Mouse (Mus musculus) heart, postnatal 10 days (tissue): ENCODE data around the gene Sp7. TPM values are rescaled to one million over a fixed set of nuclear protein-coding genes. Genes with fewer than 3 reads are reported as not detected.
"Not testable (repeated sequence)": the region's sequence is repeated elsewhere in the genome, so short reads cannot be mapped to it uniquely, and the experiment has no call there.

Experiments used
- DNase-seq, 2 experiments: peaks; one replicate each; pipeline ENCODE4 v3.0.0; 2021
- intact Hi-C: fragments of 180-260 bp; cut with DNase I; formaldehyde crosslinking; loops from one replicate; pipeline ENCODE4 v1.15.1; 2025
- total RNA-seq, 2 experiments: library from RNA; stranded (reverse); gene quantifications; 2 replicates each; pipeline ENCODE4 v1.2.3; 2021

Gene Sp7
- total RNA-seq, 2 experiments from 2014 or later: not detected

DNA sequence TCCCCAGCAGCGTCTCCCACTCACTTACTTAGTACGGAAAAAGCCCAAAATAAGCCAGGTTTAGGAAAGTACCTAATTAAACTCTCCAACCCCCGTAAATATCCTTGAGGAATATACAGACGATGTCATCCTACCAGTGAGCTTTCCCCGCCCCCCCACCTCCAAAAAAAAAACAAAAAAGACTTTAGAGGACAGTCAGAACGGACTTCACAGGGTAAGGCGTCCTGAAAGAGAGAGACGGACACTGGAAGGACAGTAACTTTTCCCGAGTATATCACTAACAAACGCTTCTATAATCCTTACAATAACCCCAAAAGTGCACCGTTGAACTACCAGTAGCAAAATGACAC lies 16.1 kb downstream of the Sp7 start:
- no peak for DNase-seq
- intact Hi-C loops: loop anchor here (2.0 kb wide), 1 partner anchor 26 kb away; no protein-coding TSS in a partner anchor

GRCm38 (mm10) chr15:102350138-102350941 lies 16.6 kb downstream of the Sp7 start, which contains the start of gene Aaas:
Aaas (minus strand) TSS chr15:102350771.
- intact Hi-C loops: loop anchor here (2.0 kb wide), 1 partner anchor 26 kb away; no protein-coding TSS in a partner anchor
- DNase-seq: peak; percentile 97 to 98

DNA sequence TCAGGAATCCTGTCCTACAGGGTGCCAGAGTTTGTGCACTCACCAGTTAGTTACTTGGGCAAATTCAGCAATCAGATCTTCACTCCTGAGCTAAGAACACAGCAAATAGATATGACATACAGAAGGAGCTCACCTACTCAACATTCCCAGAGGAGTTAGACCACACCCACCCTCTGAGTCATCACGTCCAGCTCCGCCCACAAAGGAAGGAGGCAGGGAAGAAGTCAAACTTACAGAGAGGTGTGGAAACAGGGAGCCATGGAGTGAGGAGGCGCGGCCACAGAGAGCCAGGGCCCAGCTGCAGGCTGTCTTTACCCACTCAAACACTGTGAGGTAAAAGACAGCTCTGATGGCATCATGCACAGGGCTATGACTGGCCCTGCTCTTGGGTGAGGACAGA lies 20.5 kb downstream of the Sp7 start:
- DNase-seq: no peak
- intact Hi-C loops: no loop called here

DNA sequence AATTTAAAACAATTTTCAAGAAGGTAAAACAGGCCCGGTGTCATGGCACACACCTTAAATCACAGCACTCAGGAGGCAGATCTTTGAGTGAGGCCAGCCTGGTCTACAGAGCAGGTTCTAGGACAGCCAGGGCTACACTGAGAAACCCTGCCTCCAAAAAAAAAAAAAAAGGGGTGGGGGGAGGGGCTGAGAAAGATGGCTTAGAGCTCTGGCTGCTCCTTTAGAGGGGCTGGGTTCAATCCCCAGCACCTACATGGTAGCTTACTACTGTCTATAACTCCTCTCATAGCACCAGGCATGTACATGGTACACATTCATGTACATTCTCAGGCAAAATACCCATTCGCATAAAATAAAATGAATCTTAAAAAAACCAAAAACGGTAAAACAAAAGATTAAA lies 22.5 kb downstream of the Sp7 start:
- no peak for DNase-seq
- intact Hi-C loops: no loop called here

DNA sequence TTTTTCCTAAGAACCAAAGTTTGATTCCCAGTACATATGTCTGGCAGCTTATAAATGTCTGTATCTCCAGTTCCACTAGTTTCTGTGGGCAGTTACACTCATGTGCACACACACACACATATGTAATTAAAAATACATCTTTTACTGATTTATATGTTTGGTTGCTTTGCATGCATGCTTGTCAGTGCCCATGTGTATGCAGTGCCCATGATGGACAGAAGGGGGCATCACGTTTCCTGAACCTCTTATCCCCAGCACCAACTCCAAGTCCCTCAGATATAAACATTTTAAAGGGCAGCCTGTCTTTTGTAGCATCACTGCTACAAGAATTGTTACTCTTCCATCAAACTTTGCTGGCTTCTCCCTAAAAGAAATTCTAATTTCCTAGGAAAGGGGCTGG lies 25.4 kb downstream of the Sp7 start:
- intact Hi-C loops: no loop called here
- peak; percentile 42 to 75 for DNase-seq

DNA sequence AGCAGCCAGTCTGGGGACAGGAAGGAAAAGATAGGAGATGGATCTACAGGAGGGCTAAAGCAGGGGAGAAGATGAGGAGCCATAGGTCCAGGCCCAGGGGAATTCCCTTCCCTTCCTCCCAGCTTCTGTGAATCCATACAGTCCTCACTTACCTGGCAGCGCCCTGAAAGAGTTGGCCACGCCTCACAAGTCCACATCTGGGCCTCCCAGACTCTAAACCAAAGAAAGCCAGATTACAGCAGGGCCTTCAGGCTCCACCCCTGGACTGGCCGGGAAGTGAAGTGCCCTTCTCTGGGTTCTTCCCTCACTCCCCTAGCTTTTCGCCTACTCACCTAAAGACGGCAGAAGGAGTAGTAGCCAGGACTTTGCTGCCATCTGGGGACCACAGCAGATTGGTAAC lies 27.4 kb downstream of the Sp7 start:
- DNase-seq: no peak
- intact Hi-C loops: no loop called here

DNA sequence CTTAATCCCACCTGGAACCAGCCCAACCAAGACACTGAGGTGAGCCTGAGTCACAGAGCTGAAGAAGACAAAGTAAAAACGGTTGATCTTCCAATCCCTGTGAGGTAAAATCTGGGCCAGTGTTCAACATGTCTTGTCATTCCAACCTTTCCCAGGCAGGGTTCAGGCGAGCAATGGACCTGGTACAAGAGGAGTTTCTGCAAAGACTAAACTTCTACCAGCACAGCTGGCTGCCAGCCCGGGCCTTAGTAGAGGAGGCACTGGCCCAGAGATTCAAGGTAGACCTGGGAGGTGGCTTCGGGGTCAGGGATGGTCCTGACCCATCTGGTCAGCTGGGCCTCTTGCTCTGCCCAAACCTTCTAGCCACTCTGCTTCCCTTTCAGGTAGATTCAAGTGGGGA lies 30.0 kb downstream of the Sp7 start:
- intact Hi-C loops: no loop called here
- no peak for DNase-seq

DNA sequence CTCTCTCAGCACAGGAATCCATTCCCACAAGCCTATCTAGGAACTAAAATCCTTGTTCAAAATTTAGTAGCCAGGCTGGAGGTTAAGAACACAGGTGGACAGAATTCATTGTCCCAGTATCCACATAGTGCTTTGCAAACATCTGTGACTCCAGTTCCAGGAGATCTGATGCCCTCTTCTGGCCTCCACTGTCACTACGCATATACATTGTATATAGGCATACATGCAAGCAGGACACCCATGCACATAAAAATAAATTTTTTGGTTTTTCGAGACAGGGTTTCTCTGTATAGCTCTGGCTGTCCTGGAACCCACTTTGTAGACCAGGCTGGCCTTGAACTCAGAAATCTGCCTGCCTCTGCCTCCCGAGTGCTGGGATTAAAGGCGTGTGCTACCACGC lies 31.1 kb downstream of the Sp7 start:
- intact Hi-C loops, DNase-seq: not testable (repeated sequence)

GRCm38 (mm10) chr15:102335254-102335653 lies 31.7 kb downstream of the Sp7 start:
- DNase-seq: no peak
- intact Hi-C loops: no loop called here

DNA sequence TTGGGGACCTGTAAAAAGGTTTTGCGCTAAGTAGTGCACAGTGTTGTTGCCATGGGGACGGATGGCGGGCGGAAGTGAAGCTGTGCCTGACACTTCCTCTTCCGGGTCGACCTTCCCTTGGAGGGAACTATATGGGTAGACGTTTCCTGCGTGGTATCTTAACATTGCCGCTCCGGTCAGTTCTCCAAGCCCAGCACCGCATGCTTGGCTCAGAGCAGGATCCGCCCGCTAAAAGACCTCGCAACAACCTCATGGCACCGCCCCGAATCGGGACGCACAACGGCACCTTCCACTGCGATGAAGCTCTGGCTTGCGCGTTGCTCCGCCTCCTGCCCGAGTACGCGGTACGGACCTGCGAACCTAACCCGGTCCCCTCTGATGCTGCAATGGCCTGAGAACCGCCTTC lies 35.4 kb downstream of the Sp7 start, which contains the start of gene Myg1:
Gene Myg1, plus strand, starts transcription at position 100 of the 406 bp plus-strand sequence.
- intact Hi-C loops: no loop called here
- DNase-seq: peak; percentile 87 to 93

- no peak for DNase-seq
- intact Hi-C loops: no loop called here
Observed at GRCm38 (mm10) chr15:102326892-102327291, 40.1 kb downstream of the Sp7 start.

DNA sequence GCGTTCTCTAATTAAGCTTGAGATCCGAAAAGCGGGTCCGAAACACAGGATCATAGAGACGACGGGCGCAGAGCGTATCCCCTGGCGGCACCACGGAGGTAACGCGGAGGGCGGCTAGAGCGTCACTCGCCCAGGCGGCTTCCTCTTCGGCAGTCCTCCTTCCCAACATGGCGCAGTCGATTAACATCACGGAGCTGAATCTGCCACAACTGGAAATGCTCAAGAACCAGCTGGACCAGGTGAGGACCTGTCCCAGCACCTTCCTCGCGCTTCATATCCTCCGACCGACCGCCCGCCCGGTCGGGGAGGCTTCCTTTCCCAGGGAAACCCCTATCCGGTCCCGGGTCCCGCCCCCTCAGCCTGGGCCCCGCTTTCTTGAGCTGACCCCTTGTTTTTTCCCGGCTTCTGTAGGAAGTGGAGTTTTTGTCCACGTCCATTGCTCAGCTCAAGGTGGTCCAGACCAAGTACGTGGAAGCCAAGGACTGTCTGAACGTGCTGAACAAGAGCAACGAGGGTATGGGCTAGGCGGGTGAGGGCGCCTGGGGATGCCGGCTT lies 40.9 kb downstream of the Sp7 start, which contains the start of gene Pfdn5:
Gene Pfdn5, plus strand, starts transcription at position 95 of the 555 bp plus-strand sequence.
- DNase-seq: peak; percentile 91 to 92
- intact Hi-C loops: no loop called here

DNA sequence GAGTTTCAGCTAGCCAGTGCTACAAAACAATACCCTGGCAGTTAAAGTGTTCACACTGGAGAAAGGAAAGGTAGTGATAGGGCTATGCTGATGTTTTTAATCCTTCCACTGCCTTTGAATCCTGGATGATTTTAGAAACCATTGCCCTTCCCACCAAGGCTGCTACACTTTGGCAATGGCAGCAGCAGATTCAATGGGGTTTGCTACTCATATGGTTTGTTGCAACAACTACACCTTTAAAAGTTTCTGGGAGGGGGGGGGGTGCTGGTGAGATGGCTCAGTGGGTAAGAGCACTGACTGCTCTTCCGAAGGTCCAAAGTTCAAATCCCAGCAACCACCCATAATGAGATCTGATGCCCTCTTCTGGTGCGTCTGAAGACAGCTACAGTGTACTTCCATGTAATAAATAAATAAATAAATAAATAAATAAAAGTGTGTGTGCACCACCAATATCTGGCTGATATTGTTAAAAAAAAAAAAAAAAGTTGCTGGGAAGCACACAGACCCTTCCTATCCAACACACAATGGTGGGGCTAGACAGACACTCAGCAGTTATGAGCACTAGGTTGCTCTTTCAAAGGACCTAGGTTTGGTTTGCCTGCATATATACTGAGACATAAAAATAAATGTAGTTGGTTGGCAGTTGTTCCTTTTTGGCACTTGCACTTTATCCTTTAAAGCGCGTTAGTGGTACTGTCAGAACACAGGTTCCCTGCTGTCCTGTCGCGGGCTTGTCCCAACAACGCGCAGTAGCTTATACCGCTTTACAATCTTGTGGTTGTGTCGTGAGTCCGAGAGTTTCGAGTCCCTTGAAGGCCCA lies 42.1 kb downstream of the Sp7 start:
- intact Hi-C loops: no loop called here
- DNase-seq: peak; percentile 22 to 47

DNA sequence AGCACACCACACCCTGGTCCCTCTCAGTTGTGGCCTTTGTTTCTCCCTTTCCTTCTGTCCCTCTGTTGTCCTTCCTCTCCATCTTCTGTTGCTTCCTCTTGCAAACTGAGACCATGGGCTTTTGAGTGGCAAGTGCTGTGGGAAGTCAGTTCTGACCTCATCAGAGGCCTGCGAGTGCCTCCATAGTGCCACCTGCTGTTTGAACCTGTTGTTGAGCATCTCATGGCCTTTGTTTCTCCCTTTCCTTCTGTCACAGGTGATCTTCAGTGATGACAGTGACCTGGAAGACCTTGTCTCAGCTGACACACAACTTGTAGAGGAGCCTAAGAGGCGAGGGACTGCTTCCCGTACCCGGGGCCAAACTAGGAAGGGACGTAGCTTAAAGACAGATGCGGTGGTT lies 50.7 kb downstream of the Sp7 start:
- intact Hi-C loops: loop anchor here (1.0 to 5.0 kb wide), 3 partner anchors 28 to 139 kb away; no protein-coding TSS in a partner anchor
- DNase-seq: peak; percentile 78 to 84

DNA sequence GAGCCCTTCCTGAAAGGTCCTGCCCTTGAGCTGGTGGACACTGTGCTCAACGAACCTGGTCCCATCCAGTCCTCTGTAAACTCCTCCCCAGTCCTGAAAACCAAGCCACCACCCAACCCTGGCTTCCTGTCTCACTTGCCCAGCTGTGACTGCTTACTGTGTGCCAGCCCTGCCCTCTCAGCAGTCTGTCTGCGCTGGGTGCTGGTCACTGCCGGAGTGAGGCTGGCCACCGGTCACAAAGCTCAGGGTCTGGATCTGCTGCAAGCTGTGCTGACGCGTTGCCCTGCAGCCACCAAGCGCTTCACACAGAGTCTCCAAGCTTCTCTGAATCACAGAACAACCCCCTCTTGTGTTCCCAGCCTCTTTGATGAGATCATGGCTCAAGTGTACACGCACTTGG lies 51.7 kb downstream of the Sp7 start:
- DNase-seq: peak in 1 of 2 experiments; percentile 31

DNA sequence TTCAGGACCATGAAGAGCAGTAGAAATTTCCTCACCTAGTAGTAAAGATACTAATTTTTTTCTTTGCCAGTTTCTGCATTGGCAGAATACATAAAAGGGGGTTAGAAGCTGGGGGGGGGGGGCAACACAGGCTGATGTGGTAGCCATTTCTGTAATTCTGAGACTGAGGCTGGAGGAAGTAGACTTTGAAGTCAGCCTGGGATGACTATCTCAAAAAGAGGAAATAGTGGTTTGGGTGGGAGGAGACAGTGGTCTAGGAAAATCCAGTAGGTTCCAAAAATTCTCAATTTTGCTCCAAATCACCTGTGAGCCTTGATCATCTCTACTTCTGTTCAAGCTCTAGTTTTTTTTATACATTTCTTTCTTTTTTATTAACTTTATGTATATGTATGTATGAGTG lies 55.5 kb downstream of the Sp7 start:
- no peak for DNase-seq
- intact Hi-C loops: no loop called here

More for the DNA sequence above, 51.7 kb downstream of the Sp7 start:
- intact Hi-C loops: loop anchor here (5.0 kb wide), 1 partner anchor 138 kb away; no protein-coding TSS in a partner anchor

GRCm38 (mm10) chr15:102310074-102310845 lies 56.7 kb downstream of the Sp7 start:
- intact Hi-C loops: no loop called here
- DNase-seq: peak; percentile 77 to 79

- intact Hi-C loops: loop anchor here (2.0 kb wide), 1 partner anchor 16 kb away; no protein-coding TSS in a partner anchor
- DNase-seq: no peak
Observed at GRCm38 (mm10) chr15:102308717-102309116, 58.3 kb downstream of the Sp7 start.
